Mouse (Mus musculus) bone marrow, adult 2 months (tissue): ENCODE data around the gene Nfkbil1.

Experiments used
- CTCF ChIP-seq: fragments of 200-500 bp; IDR thresholded peaks from 2 replicates; pipeline ENCODE4 v1.5.1; 2011; ENCODE audit warnings: low read length, control low read depth; ENCODE audit not compliant: control insufficient read depth, insufficient read depth
- POLR2A ChIP-seq: fragments of 200-500 bp; IDR thresholded peaks from 2 replicates; pipeline ENCODE4 v1.6.1; 2011; ENCODE audit warnings: low read depth, mild to moderate bottlenecking, control low read depth, low read length, borderline replicate concordance; ENCODE audit not compliant: control insufficient read depth

- TF ChIP-seq POLR2A (no peak), CTCF (no peak)
These were observed 39.3 kb downstream of the Nfkbil1 start for GRCm38 (mm10) chr17:35196321-35196641.
